Mouse (Mus musculus) lung, adult 2 months (tissue): ENCODE measurements at regions not wholly inside any gene's neighbourhood (a gene's known extent, or its start where the extent isn't known, plus 50 kb on each side); places are given as distances from the start of the nearest gene placed in this dataset.

Experiments used
- CTCF ChIP-seq: fragments of 200-500 bp; IDR thresholded peaks from 2 replicates; pipeline ENCODE4 v1.5.1; 2011; ENCODE audit warnings: mild to moderate bottlenecking, low read length, control low read depth; ENCODE audit not compliant: insufficient read depth
- POLR2A ChIP-seq: fragments of 200-500 bp; IDR thresholded peaks from 2 replicates; pipeline ENCODE4 v1.6.1; 2011; ENCODE audit warnings: low read depth, mild to moderate bottlenecking, control low read depth, low read length, borderline replicate concordance; ENCODE audit errors: extremely low read depth

GRCm38 (mm10) chr15:5447707-5448496 is 203.9 kb upstream of the Ptger4 start:
- TF ChIP-seq CTCF: no peak
- TF ChIP-seq POLR2A: no peak
